Mouse (Mus musculus): ENCODE data around the gene Rfx5. TPM values are rescaled to one million over a fixed set of nuclear protein-coding genes. Genes with fewer than 3 reads are reported as not detected.

Rfx5 gene
- polyA plus RNA-seq (2014; fragmentation: Illumina TruSeq; extraction: RNeasy Lipid Tissue Mini Kit (QIAGEN cat#74804); ENCODE audit: insufficient read depth, low read depth, low replicate concordance) = 5.0 TPM

GRCm38 (mm10) chr3:94953764-94954616 lies at the start of gene Rfx5:
Gene Rfx5, plus strand, starts transcription at chr3:94954075.

GRCm38 (mm10) chr3:94932809-94933564 lies 20.9 kb upstream of the Rfx5 start, which contains the start of gene Selenbp1:
Gene Selenbp1, plus strand, starts transcription at chr3:94933056.

GRCm38 (mm10) chr3:94974528-94975422 lies 20.9 kb downstream of the Rfx5 start, which contains the start of gene Pi4kb:
Gene Pi4kb, plus strand, starts transcription at chr3:94974731.

Other genes with a start within 250 kb of the Rfx5 start
- 15.6 TPM for gene Cgn, start 167.6 kb upstream of the Rfx5 start, polyA plus RNA-seq (2014; fragmentation: Illumina TruSeq; extraction: RNeasy Lipid Tissue Mini Kit (QIAGEN cat#74804); ENCODE audit: insufficient read depth, low read depth, low replicate concordance)
- gene Pogz, start 116.5 kb upstream of the Rfx5 start, polyA plus RNA-seq (2014; fragmentation: Illumina TruSeq; extraction: RNeasy Lipid Tissue Mini Kit (QIAGEN cat#74804); ENCODE audit: insufficient read depth, low read depth, low replicate concordance) = 6.0 TPM
- gene Psmb4, start 67.1 kb upstream of the Rfx5 start, polyA plus RNA-seq (2014; fragmentation: Illumina TruSeq; extraction: RNeasy Lipid Tissue Mini Kit (QIAGEN cat#74804); ENCODE audit: insufficient read depth, low read depth, low replicate concordance) = 261 TPM
- 818 TPM for gene Selenbp1, start 21.0 kb upstream of the Rfx5 start, polyA plus RNA-seq (2014; fragmentation: Illumina TruSeq; extraction: RNeasy Lipid Tissue Mini Kit (QIAGEN cat#74804); ENCODE audit: insufficient read depth, low read depth, low replicate concordance)
- 29.8 TPM for gene Pi4kb, start 20.7 kb downstream of the Rfx5 start, polyA plus RNA-seq (2014; fragmentation: Illumina TruSeq; extraction: RNeasy Lipid Tissue Mini Kit (QIAGEN cat#74804); ENCODE audit: insufficient read depth, low read depth, low replicate concordance)
- 5.7 TPM for gene Zfp687, start 61.4 kb downstream of the Rfx5 start, polyA plus RNA-seq (2014; fragmentation: Illumina TruSeq; extraction: RNeasy Lipid Tissue Mini Kit (QIAGEN cat#74804); ENCODE audit: insufficient read depth, low read depth, low replicate concordance)
- 120 TPM for gene Psmd4, start 88.5 kb downstream of the Rfx5 start, polyA plus RNA-seq (2014; fragmentation: Illumina TruSeq; extraction: RNeasy Lipid Tissue Mini Kit (QIAGEN cat#74804); ENCODE audit: insufficient read depth, low read depth, low replicate concordance)
- gene Pip5k1a, start 152.9 kb downstream of the Rfx5 start, polyA plus RNA-seq (2014; fragmentation: Illumina TruSeq; extraction: RNeasy Lipid Tissue Mini Kit (QIAGEN cat#74804); ENCODE audit: insufficient read depth, low read depth, low replicate concordance) = 16.0 TPM
- 33.7 TPM for gene Vps72, start 156.9 kb downstream of the Rfx5 start, polyA plus RNA-seq (2014; fragmentation: Illumina TruSeq; extraction: RNeasy Lipid Tissue Mini Kit (QIAGEN cat#74804); ENCODE audit: insufficient read depth, low read depth, low replicate concordance)
- gene Tmod4, start 170.4 kb downstream of the Rfx5 start, polyA plus RNA-seq (2014; fragmentation: Illumina TruSeq; extraction: RNeasy Lipid Tissue Mini Kit (QIAGEN cat#74804); ENCODE audit: insufficient read depth, low read depth, low replicate concordance) = 1.5 TPM
- gene Scnm1, start 179.9 kb downstream of the Rfx5 start, polyA plus RNA-seq (2014; fragmentation: Illumina TruSeq; extraction: RNeasy Lipid Tissue Mini Kit (QIAGEN cat#74804); ENCODE audit: insufficient read depth, low read depth, low replicate concordance) = 42.6 TPM
- gene Lysmd1, start 180.0 kb downstream of the Rfx5 start, polyA plus RNA-seq (2014; fragmentation: Illumina TruSeq; extraction: RNeasy Lipid Tissue Mini Kit (QIAGEN cat#74804); ENCODE audit: insufficient read depth, low read depth, low replicate concordance) = 8.4 TPM
- gene Tnfaip8l2, start 188.3 kb downstream of the Rfx5 start, polyA plus RNA-seq (2014; fragmentation: Illumina TruSeq; extraction: RNeasy Lipid Tissue Mini Kit (QIAGEN cat#74804); ENCODE audit: insufficient read depth, low read depth, low replicate concordance) = 22.1 TPM
- gene Sema6c, start 206.4 kb downstream of the Rfx5 start, polyA plus RNA-seq (2014; fragmentation: Illumina TruSeq; extraction: RNeasy Lipid Tissue Mini Kit (QIAGEN cat#74804); ENCODE audit: insufficient read depth, low read depth, low replicate concordance) = 2.1 TPM

Data from lung, adult 10 weeks (tissue).